Mouse (Mus musculus) cerebellum, adult 2 months (tissue): Measurements from ENCODE around the gene Dnal4. TPM values are rescaled to one million over a fixed set of nuclear protein-coding genes. Genes with fewer than 3 reads are reported as not detected.

Experiments used
- DNase-seq, 2 experiments: peaks; one replicate each; pipeline ENCODE4 v3.0.0; 2021
- H3K27ac ChIP-seq: fragments of 200-500 bp; 2 replicates; pipeline ENCODE4 v1.5.1; 2012; ENCODE audit warnings: low read length, control low read depth, inconsistent platforms; ENCODE audit not compliant: insufficient read depth
- H3K27me3 ChIP-seq: fragments of 200-500 bp; 2 replicates; pipeline ENCODE4 v1.6.1; 2012; ENCODE audit warnings: inconsistent platforms, mild to moderate bottlenecking, low read length, moderate library complexity; ENCODE audit not compliant: control insufficient read depth, insufficient read depth
- H3K4me1 ChIP-seq: fragments of 200-500 bp; 2 replicates; pipeline ENCODE4 v1.6.1; 2011; ENCODE audit warnings: low read length; ENCODE audit not compliant: control insufficient read depth, insufficient read depth
- H3K4me3 ChIP-seq: fragments of 200-500 bp; replicated peaks from 2 replicates; pipeline ENCODE3; 2011; ENCODE audit warnings: mild to moderate bottlenecking, low read depth, low read length, control low read depth; ENCODE audit not compliant: insufficient read depth
- CTCF ChIP-seq: fragments of 200-500 bp; IDR thresholded peaks from 2 replicates; pipeline ENCODE4 v1.5.1; 2011; ENCODE audit warnings: low read depth, mild to moderate bottlenecking, control low read depth, low read length, moderate library complexity, borderline replicate concordance; ENCODE audit not compliant: insufficient read depth
- POLR2A ChIP-seq: fragments of 200-500 bp; IDR thresholded peaks from 2 replicates; pipeline ENCODE4 v1.6.1; 2011; ENCODE audit warnings: low read length, control low read depth, borderline replicate concordance; ENCODE audit not compliant: insufficient read depth
- WGBS: fragments of 180-500 bp; shearing (Covaris S2); methylation state at CpG from one replicate; pipeline ENCODE4 v1.1.7; 2018; 5-methylcytosine and 5-hydroxymethylcytosine counted together
- polyA plus RNA-seq: library from polyadenylated mRNA; depleted of rRNA; stranded (reverse); fragments of >200 nt; gene quantifications from 2 replicates; pipeline ENCODE4 v1.2.3, GENCODE M21; 2012

Gene Dnal4
- polyA plus RNA-seq, 1 experiment: 55.1 TPM

GRCm38 (mm10) chr15:79749162-79749561 lies 28.5 kb downstream of the Dnal4 start:
- TF ChIP-seq CTCF (no peak), POLR2A (no peak)

GRCm38 (mm10) chr15:79747998-79748397 lies 29.7 kb downstream of the Dnal4 start:
- Histone ChIP-seq H3K4me1 (no peaks in the 10 kb centered on the region), H3K27me3 (no peaks in the 10 kb centered on the region), H3K27ac (no peak overlapping the region), H3K4me3 (no peak overlapping the region)
- 61% methylated on average over 11 of the region's 11 CpGs for WGBS
- DNase-seq: no peak
- TF ChIP-seq CTCF: peak; percentile 53; the same call in 1 of the 2 replicates
- no peak for TF ChIP-seq POLR2A

More at GRCm38 (mm10) chr15:79749162-79749561, 28.5 kb downstream of the Dnal4 start:
- no peaks in the 10 kb centered on the region for H3K27me3 ChIP-seq
- H3K4me1 ChIP-seq: 0 out of 2 replicates have a peak, but pooled peaks cover 2% of the 10 kb centered on the region
- no peak for DNase-seq
- no peak overlapping the region for H3K4me3 ChIP-seq
- H3K27ac ChIP-seq: no peak overlapping the region
- 91% methylated on average over 7 of the region's 7 CpGs for WGBS

- peaks cover 6% of the 10 kb centered on the region for H3K4me1 ChIP-seq
- H3K27me3 ChIP-seq: no peaks in the 10 kb centered on the region
- no peak for TF ChIP-seq POLR2A
- no peak for TF ChIP-seq CTCF
- 90% methylated on average over 5 of the region's 5 CpGs for WGBS
- DNase-seq: no peak
- H3K4me3 ChIP-seq: no peak overlapping the region
- no peak overlapping the region for H3K27ac ChIP-seq
Observed at GRCm38 (mm10) chr15:79745883-79746282, 31.8 kb downstream of the Dnal4 start.

GRCm38 (mm10) chr15:79745312-79745711 lies 32.3 kb downstream of the Dnal4 start:
- TF ChIP-seq CTCF (no peak), POLR2A (no peak)
- 68% methylated on average over 10 of the region's 10 CpGs for WGBS
- H3K27me3 ChIP-seq: no peaks in the 10 kb centered on the region

GRCm38 (mm10) chr15:79744742-79745141 lies 32.9 kb downstream of the Dnal4 start:
- Histone ChIP-seq H3K27me3 (no peaks in the 10 kb centered on the region), H3K27ac (no peak overlapping the region), H3K4me1 (peaks cover 13% of the 10 kb centered on the region), H3K4me3 (no peak overlapping the region)
- no peak for TF ChIP-seq CTCF
- DNase-seq: no peak
- WGBS: 47% methylated on average over 8 of the region's 8 CpGs

More at GRCm38 (mm10) chr15:79745312-79745711, 32.3 kb downstream of the Dnal4 start:
- Histone ChIP-seq H3K27ac (no peak overlapping the region), H3K4me1 (peaks cover 12% of the 10 kb centered on the region), H3K4me3 (no peak overlapping the region)
- no peak for DNase-seq

- Histone ChIP-seq H3K27ac (no peak overlapping the region), H3K27me3 (no peaks in the 10 kb centered on the region), H3K4me3 (no peak overlapping the region), H3K4me1 (peaks cover 19% of the 10 kb centered on the region)
- WGBS: 88% methylated on average over 11 of the region's 11 CpGs
- DNase-seq: no peak
- no peak for TF ChIP-seq CTCF
- TF ChIP-seq POLR2A: no peak
Observed at GRCm38 (mm10) chr15:79744001-79744400, 33.6 kb downstream of the Dnal4 start.

GRCm38 (mm10) chr15:79742706-79743023 lies 35.0 kb downstream of the Dnal4 start:
- Histone ChIP-seq H3K27me3 (no peaks in the 10 kb centered on the region), H3K4me3 (peak overlapping the region; percentile 97), H3K27ac (peak overlapping the region; percentile 81), H3K4me1 (peaks cover 26% of the 10 kb centered on the region)
- DNase-seq: no peak
- WGBS: under 1% methylated on average over 23 of the region's 23 CpGs
- TF ChIP-seq POLR2A (peak; percentile 38; the same call in 1 of the 2 replicates), CTCF (no peak)

GRCm38 (mm10) chr15:79741921-79742705 lies 35.5 kb downstream of the Dnal4 start, which contains the start of gene Sun2:
TSS of gene Sun2 (minus strand) at chr15:79742536.
- DNase-seq: peak; percentile 95 to 96
- 1% methylated on average over 93 of the region's 93 CpGs for WGBS
- peak within 1 kb of the TSS; percentile 81 for H3K27ac ChIP-seq
- H3K4me3 ChIP-seq: peak within 1 kb of the TSS; percentile 97
- no peak for TF ChIP-seq CTCF
- TF ChIP-seq POLR2A: peak; percentile 62
- no peaks in the 10 kb centered on the region for H3K27me3 ChIP-seq
- peaks cover 26% of the 10 kb centered on the region for H3K4me1 ChIP-seq
